In genomic region chr8:35919451-35919850, GRCm38 (mm10) we compare ENCODE assay signal across 14 mouse cellular contexts.
DNase-seq lines count a peak whose midpoint lies in the region; ATAC-seq and TF ChIP-seq lines count a peak whose summit lies in the region.
"Had no signal": no experiment of that assay in that cellular context is flagged by ENCODE, and none has a peak within 500 bp of the region (broad histone marks: within the 10 kb centered on the region; RNA-seq: fewer than 3 reads in every experiment).

No protein-coding gene starts in this region.

- DNase-seq in hindbrain, embryonic 10.5 days (ENCODE audit: low spot score): no peak
- no peak for DNase-seq in hindbrain, embryonic 14.5 days (ENCODE audit: low spot score)
- peak; percentile 40 for DNase-seq in MN1 (ENCODE audit: low spot score)
- peak; percentile 29 for DNase-seq in kidney, postnatal 10 days
- no peak for DNase-seq in T-cell, adult 2 months (ENCODE audit: low spot score)
- no peak for DNase-seq in layer of hippocampus, adult 11-12 months (ENCODE audit: low spot score)
- DNase-seq: adrenal gland, adult 2 months; cerebellum, adult 2 months; layer of hippocampus, postnatal 36 days; liver, embryonic 13.5 days had no signal

- no peak overlapping the region for H3K4me2 ChIP-seq in hindbrain, embryonic 14.5 days (replicated peaks)
- H3K4me2 ChIP-seq: embryonic facial prominence, embryonic 15.5 days; forebrain, embryonic 13.5 days; liver, embryonic 13.5 days had no signal

- no peak for TF ChIP-seq POLR2A in embryonic fibroblast, embryonic 13.5 days (IDR thresholded peaks at IDR 0.05; ENCODE audit: low read depth, low read length)

- TF ChIP-seq CTCF in embryonic fibroblast, embryonic 13.5 days (IDR thresholded peaks at IDR 0.05; ENCODE audit: borderline replicate concordance, insufficient read depth, low read length): no peak

- H3K27ac ChIP-seq in hindbrain, embryonic 10.5 days: peak overlapping the region; percentile 74
- H3K27ac ChIP-seq in hindbrain, embryonic 14.5 days: no peak overlapping the region
- peak overlapping the region; percentile 62; the same call in 1 of the 2 replicates for H3K27ac ChIP-seq in embryonic fibroblast, embryonic 13.5 days (ENCODE audit: insufficient read depth, low read length)
- H3K27ac ChIP-seq: embryonic facial prominence, embryonic 15.5 days; forebrain, embryonic 13.5 days; limb, embryonic 10.5 days; liver, embryonic 13.5 days had no signal

- H3K27me3 ChIP-seq in hindbrain, embryonic 10.5 days (ENCODE audit: insufficient read depth, poor library complexity, severe bottlenecking): no peaks in the 10 kb centered on the region
- no peaks in the 10 kb centered on the region for H3K27me3 ChIP-seq in hindbrain, embryonic 14.5 days (ENCODE audit: control insufficient read depth, insufficient read depth, low read length)
- H3K27me3 ChIP-seq: embryonic facial prominence, embryonic 15.5 days; forebrain, embryonic 13.5 days; liver, embryonic 13.5 days had no signal

- peaks cover 24% of the 10 kb centered on the region for H3K4me1 ChIP-seq in hindbrain, embryonic 10.5 days (replicated peaks)
- 0 out of 2 replicates have a peak, but pooled peaks cover 7% of the 10 kb centered on the region for H3K4me1 ChIP-seq in hindbrain, embryonic 14.5 days (replicated peaks; ENCODE audit: control insufficient read depth, insufficient read depth, low read length)
- peaks cover 5% of the 10 kb centered on the region for H3K4me1 ChIP-seq in embryonic fibroblast, embryonic 13.5 days (ENCODE audit: control insufficient read depth, insufficient read depth, low read length)
- H3K4me1 ChIP-seq: embryonic facial prominence, embryonic 15.5 days; forebrain, embryonic 13.5 days had no signal

- H3K9me3 ChIP-seq in hindbrain, embryonic 10.5 days: no peaks in the 10 kb centered on the region
- no peaks in the 10 kb centered on the region for H3K9me3 ChIP-seq in hindbrain, embryonic 14.5 days (ENCODE audit: control insufficient read depth, low read length)
- H3K9me3 ChIP-seq: embryonic facial prominence, embryonic 15.5 days; forebrain, embryonic 13.5 days; limb, embryonic 10.5 days; liver, embryonic 13.5 days had no signal

- no peak overlapping the region for H3K9ac ChIP-seq in hindbrain, embryonic 14.5 days
- H3K9ac ChIP-seq: embryonic facial prominence, embryonic 15.5 days; forebrain, embryonic 13.5 days; liver, embryonic 13.5 days had no signal

- no peaks in the 10 kb centered on the region for H3K36me3 ChIP-seq in hindbrain, embryonic 10.5 days
- no peaks in the 10 kb centered on the region for H3K36me3 ChIP-seq in hindbrain, embryonic 14.5 days (replicated peaks; ENCODE audit: control insufficient read depth, insufficient read depth)
- H3K36me3 ChIP-seq: embryonic facial prominence, embryonic 15.5 days; limb, embryonic 10.5 days; liver, embryonic 13.5 days had no signal

- no peak for ATAC-seq in hindbrain, embryonic 14.5 days (ENCODE audit: low FRiP score)
- ATAC-seq: forebrain, embryonic 13.5 days had no signal

- H3K4me3 ChIP-seq in hindbrain, embryonic 10.5 days: no peak overlapping the region
- H3K4me3 ChIP-seq in hindbrain, embryonic 14.5 days (replicated peaks; ENCODE audit: low read length): no peak overlapping the region
- no peak overlapping the region for H3K4me3 ChIP-seq in embryonic fibroblast, embryonic 13.5 days (ENCODE audit: insufficient read depth, low read length)
- H3K4me3 ChIP-seq: embryonic facial prominence, embryonic 15.5 days; forebrain, embryonic 13.5 days; limb, embryonic 10.5 days; liver, embryonic 13.5 days had no signal

- 80% methylated on average over 6 of the region's 6 CpGs for WGBS in hindbrain, embryonic 10.5 days
- WGBS in hindbrain, embryonic 14.5 days: 80% methylated on average over 6 of the region's 6 CpGs

Comparison
In these comparisons a context has a peak if more than half of its experiments do, and no peak if none do; other contexts are left out.
1. DNase-seq: peak in MN1 (single experiment) and kidney, postnatal 10 days (single experiment); none in hindbrain, embryonic 10.5 days (single experiment), hindbrain, embryonic 14.5 days (single experiment), T-cell, adult 2 months (single experiment) and layer of hippocampus, adult 11-12 months (single experiment).